ENCODE assay signal across 14 mouse cellular contexts in genomic region chr2:70961086-70961941, GRCm38 (mm10).
"Had no signal": no experiment of that assay in that cellular context is flagged by ENCODE, and none has a peak within 500 bp of the region (broad histone marks: within the 10 kb centered on the region; RNA-seq: fewer than 3 reads in every experiment).

No protein-coding gene starts in this region.

- H3K36me3 ChIP-seq: liver, embryonic 15.5 days; midbrain, embryonic 10.5 days; midbrain, embryonic 15.5 days had no signal

- ATAC-seq: lung, postnatal 0 days; midbrain, embryonic 15.5 days had no signal

- H3K4me2 ChIP-seq: liver, embryonic 11.5 days; liver, embryonic 15.5 days; midbrain, embryonic 15.5 days had no signal

- H3K9ac ChIP-seq: liver, embryonic 15.5 days; midbrain, embryonic 15.5 days had no signal

- DNase-seq: kidney, adult 18-20 months; kidney, postnatal 10 days; kidney, postnatal 4 days; lung, adult 2 months; lung, postnatal 4 days; thymus, adult 2 months; thymus, postnatal 25 days had no signal

- H3K4me3 ChIP-seq: layer of hippocampus, adult 2 months; limb, embryonic 10.5 days; liver, embryonic 15.5 days; midbrain, embryonic 10.5 days; midbrain, embryonic 15.5 days had no signal

- H3K9me3 ChIP-seq: limb, embryonic 10.5 days; liver, embryonic 15.5 days; midbrain, embryonic 10.5 days; midbrain, embryonic 15.5 days had no signal

- H3K4me1 ChIP-seq: limb, embryonic 10.5 days; liver, embryonic 15.5 days had no signal

- H3K27ac ChIP-seq: layer of hippocampus, adult 2 months; limb, embryonic 10.5 days; liver, embryonic 15.5 days; midbrain, embryonic 10.5 days; midbrain, embryonic 15.5 days had no signal

- H3K27me3 ChIP-seq: liver, embryonic 15.5 days; midbrain, embryonic 15.5 days had no signal
